Mouse (Mus musculus): ENCODE measurements around the gene Fam186a.

Gene Fam186a

DNA sequence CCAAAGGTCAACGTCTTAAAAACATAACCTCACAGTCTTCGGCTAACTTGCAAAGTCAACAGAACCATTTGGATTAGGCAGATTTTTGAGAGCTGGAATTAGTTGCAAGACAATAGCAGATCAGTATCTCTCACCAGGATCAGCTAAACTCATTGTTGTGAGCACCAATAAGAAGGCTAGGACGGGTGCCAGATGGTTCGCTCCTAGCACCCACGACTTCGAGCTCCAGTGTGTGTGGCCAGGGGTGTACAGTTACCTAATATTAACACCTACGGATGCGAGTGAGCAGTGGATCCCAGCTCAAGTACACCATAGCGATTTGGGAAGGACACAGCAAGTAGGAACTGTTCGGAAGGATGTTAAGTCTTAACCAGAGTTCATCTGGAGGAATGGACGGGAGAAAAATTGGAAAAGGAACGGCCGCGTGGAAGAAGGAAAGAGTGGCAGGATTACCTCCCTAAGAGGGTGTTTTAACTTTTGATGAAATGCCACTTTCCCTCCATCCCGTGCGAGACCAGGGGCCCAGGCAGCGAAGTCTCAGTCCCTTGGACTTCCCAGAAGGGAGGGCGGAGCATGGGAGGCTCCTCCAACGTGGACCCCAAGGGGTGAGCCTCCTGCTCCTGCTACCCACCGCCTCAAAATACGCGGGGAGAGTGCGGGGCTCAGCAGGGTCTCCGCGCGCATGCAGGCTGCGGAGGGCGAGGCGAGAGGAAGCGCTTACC, 92.1 kb downstream of the Fam186a start:
- DNase-seq (ENCODE audit: low spot score in 2 of 2) = no peak

DNA sequence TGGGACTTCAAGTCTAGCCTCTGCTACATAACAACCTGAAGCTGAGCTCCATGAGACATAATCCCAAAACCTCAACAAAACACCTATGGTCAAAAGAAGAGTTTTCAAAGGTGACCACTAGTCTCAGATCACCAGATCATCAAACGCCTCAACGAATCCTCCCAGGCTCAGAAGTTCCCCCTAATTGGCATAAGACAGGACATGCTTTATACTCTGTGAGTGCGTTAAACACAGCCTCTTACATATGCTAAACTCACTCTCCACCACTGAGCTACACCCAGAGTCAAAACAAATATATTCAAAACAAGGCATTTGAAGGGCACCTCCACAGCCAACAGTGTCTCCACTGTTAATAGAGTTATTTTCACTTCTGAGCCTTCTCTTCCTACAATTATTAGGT, 94.3 kb downstream of the Fam186a start:
- DNase-seq (ENCODE audit: low spot score in 2 of 2) = no peak

Measured in frontal cortex, postnatal 10 days (tissue).